Mouse (Mus musculus): ENCODE results near the gene Paqr9.

GRCm38 (mm10) chr9:95570604-95571003, 11.1 kb downstream of the Paqr9 start:
- TF ChIP-seq GATA1 (IDR thresholded peaks at IDR 0.05; ENCODE audit: borderline replicate concordance, low read length): no peak
- no peak for TF ChIP-seq FLI1 (IDR thresholded peaks at IDR 0.05; ENCODE audit: low read length)

All from megakaryocyte, embryonic 14.5 days (primary cell).